15 mouse cellular contexts compared by ENCODE assay signal in the genomic region with DNA sequence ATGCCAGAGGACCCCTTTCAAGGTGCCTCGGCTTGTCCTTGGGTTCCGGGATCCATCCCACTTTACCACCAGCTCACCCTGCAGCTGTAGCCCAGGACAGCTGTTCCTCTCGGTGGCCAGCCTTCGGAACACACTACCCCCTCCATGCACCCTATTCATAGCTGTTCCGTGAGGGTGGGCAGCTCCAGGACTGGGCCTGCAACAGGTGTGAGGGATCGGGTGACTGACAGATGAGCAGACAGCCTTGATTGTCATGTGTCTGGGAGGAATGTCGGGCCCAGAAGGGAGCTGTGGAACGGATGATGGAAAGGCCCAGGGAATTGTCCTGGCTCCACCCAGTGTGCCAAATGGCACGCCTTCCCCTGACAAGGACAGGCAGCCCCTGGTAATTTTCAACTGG.
DNase-seq lines count a peak whose midpoint lies in the region; ATAC-seq lines count a peak whose summit lies in the region.
"Had no signal": no experiment of that assay in that cellular context is flagged by ENCODE, and none has a peak within 500 bp of the region (broad histone marks: within the 10 kb centered on the region; RNA-seq: fewer than 3 reads in every experiment).

No protein-coding gene starts in this region.

- H3K4me3 ChIP-seq in heart, embryonic 15.5 days = no peak overlapping the region
- H3K4me3 ChIP-seq: embryonic facial prominence, embryonic 13.5 days; intestine, embryonic 15.5 days; midbrain, embryonic 12.5 days had no signal

- no peak for DNase-seq in heart, adult 8-10 months (ENCODE audit: low spot score)
- peak; percentile 84 for DNase-seq in gastrocnemius, adult 18-20 months (ENCODE audit: low spot score)
- DNase-seq in gastrocnemius, postnatal 36 days = peak; percentile 39 to 40
- DNase-seq in skeletal muscle tissue, adult 2 months (ENCODE audit: low read depth, low spot score) = peak; percentile 90
- no peak for DNase-seq in spleen, adult 18-20 months
- DNase-seq in cerebellum, postnatal 36 days = no peak
- DNase-seq: adrenal gland, adult 8-10 months; kidney, adult 8-10 months; liver, postnatal 0 days had no signal

- intact Hi-C loops in gastrocnemius, postnatal 36 days (cut with DNase I) = no loop called here

- no peaks in the 10 kb centered on the region for H3K4me1 ChIP-seq in heart, embryonic 15.5 days (replicated peaks)
- H3K4me1 ChIP-seq: intestine, embryonic 15.5 days had no signal

- H3K27ac ChIP-seq in heart, embryonic 15.5 days = no peak overlapping the region
- H3K27ac ChIP-seq: embryonic facial prominence, embryonic 13.5 days; intestine, embryonic 15.5 days; midbrain, embryonic 12.5 days had no signal

- H3K4me2 ChIP-seq in heart, embryonic 15.5 days = no peak overlapping the region
- H3K4me2 ChIP-seq: embryonic facial prominence, embryonic 13.5 days; intestine, embryonic 15.5 days; midbrain, embryonic 12.5 days had no signal

- H3K9me3 ChIP-seq in heart, embryonic 15.5 days (replicated peaks) = no peaks in the 10 kb centered on the region
- H3K9me3 ChIP-seq: embryonic facial prominence, embryonic 13.5 days; intestine, embryonic 15.5 days; midbrain, embryonic 12.5 days had no signal

- 71% methylated on average over 9 of the region's 9 CpGs for WGBS in heart, embryonic 15.5 days

- no peaks in the 10 kb centered on the region for H3K27me3 ChIP-seq in heart, embryonic 15.5 days
- H3K27me3 ChIP-seq: embryonic facial prominence, embryonic 13.5 days; intestine, embryonic 15.5 days; midbrain, embryonic 12.5 days; Patski had no signal

- H3K36me3 ChIP-seq in heart, embryonic 15.5 days = no peaks in the 10 kb centered on the region
- H3K36me3 ChIP-seq: embryonic facial prominence, embryonic 13.5 days; intestine, embryonic 15.5 days; midbrain, embryonic 12.5 days had no signal

- no peak overlapping the region for H3K9ac ChIP-seq in heart, embryonic 15.5 days
- H3K9ac ChIP-seq: embryonic facial prominence, embryonic 13.5 days; intestine, embryonic 15.5 days; liver, postnatal 0 days; midbrain, embryonic 12.5 days had no signal

- ATAC-seq in heart, embryonic 15.5 days (replicated peaks; ENCODE audit: insufficient number of reproducible peaks, insufficient read depth, low FRiP score, low read depth) = 0 out of 2 replicates have a peak, but pooled peaks have one; percentile 36
- ATAC-seq: hindbrain, embryonic 16.5 days; intestine, embryonic 15.5 days; liver, postnatal 0 days; Patski had no signal

Comparison
In these comparisons a context has a peak if more than half of its experiments do, and no peak if none do; other contexts are left out.
1. DNase-seq: peak in gastrocnemius, adult 18-20 months (single experiment), gastrocnemius, postnatal 36 days (2 of 2) and skeletal muscle tissue, adult 2 months (single experiment); none in heart, adult 8-10 months (single experiment), spleen, adult 18-20 months (0 of 2) and cerebellum, postnatal 36 days (0 of 2).